Mouse (Mus musculus) hindbrain, embryonic 12.5 days (tissue): ENCODE measurements around the gene Slc7a11. TPM values are rescaled to one million over a fixed set of nuclear protein-coding genes. Genes with fewer than 3 reads are reported as not detected.

Experiments used
- ATAC-seq: fragments of 200-750 bp; cut with Nextera tagmentation; 2 replicates; pipeline ENCODE4 v1.8.0; 2017; ENCODE audit warnings: moderate TSS enrichment; ENCODE audit not compliant: low FRiP score
- H3K27ac ChIP-seq: fragments of 300-500 bp; sonication (generic); 2 replicates; pipeline ENCODE4 v1.5.1; 2016; ENCODE audit warnings: mild to moderate bottlenecking
- H3K27me3 ChIP-seq: fragments of 300-500 bp; sonication (generic); 2 replicates; pipeline ENCODE4 v1.6.1; 2016; ENCODE audit warnings: mild to moderate bottlenecking
- H3K36me3 ChIP-seq: fragments of 300-500 bp; sonication (generic); 2 replicates; pipeline ENCODE4 v1.6.1; 2016; ENCODE audit warnings: mild to moderate bottlenecking
- H3K4me1 ChIP-seq: fragments of 300-500 bp; sonication (generic); 2 replicates; pipeline ENCODE4 v1.6.1; 2016
- H3K4me2 ChIP-seq: fragments of 300-500 bp; sonication (generic); replicated peaks from 2 replicates; pipeline ENCODE4 v1.6.1; 2016; ENCODE audit warnings: mild to moderate bottlenecking
- H3K4me3 ChIP-seq: fragments of 300-500 bp; sonication (generic); 2 replicates; pipeline ENCODE4 v1.5.1; 2016; ENCODE audit warnings: mild to moderate bottlenecking
- H3K9ac ChIP-seq: fragments of 300-500 bp; sonication (generic); 2 replicates; pipeline ENCODE4 v1.6.1; 2016; ENCODE audit warnings: mild to moderate bottlenecking, moderate library complexity
- H3K9me3 ChIP-seq: fragments of 300-500 bp; sonication (generic); replicated peaks from 2 replicates; pipeline ENCODE4 v1.6.1; 2016; ENCODE audit warnings: mild to moderate bottlenecking
- WGBS: fragments of 180-500 bp; shearing (Covaris S2); methylation state at CpG from one replicate; pipeline ENCODE4 v1.1.7; 2016; 5-methylcytosine and 5-hydroxymethylcytosine counted together
- polyA plus RNA-seq: library from polyadenylated mRNA; unstranded; fragments of >200 nt; fragmentation: Nextera tagmentation; extraction: Ambion mirVana; gene quantifications from 2 replicates; pipeline ENCODE4 v1.2.1, GENCODE M21; 2016

The Slc7a11 gene
- polyA plus RNA-seq: 1.3 and 1.6 TPM in 2 replicates

DNA sequence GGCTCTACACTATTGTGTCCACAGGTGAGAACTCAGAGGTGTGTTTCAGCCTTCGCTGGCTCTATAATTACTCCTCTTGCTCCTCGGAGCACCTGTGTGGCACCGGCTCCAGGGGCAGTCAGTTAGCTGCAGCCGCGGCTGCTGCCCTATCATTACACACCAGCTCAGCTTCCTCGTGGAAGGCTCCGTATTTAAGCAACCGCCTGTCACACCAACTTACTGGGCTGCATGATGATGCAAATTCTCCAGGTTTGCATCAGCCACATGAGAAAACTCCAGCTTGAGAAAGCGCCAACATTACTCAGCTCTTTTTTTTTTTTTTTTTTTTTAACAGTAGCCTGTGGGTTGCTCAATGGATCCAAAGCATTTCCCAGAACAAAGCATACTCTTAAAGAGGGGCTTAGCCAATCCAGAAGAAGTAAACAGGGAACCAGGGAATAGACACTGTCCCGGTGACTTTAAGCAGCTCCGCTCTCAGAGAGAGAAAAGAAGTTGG, at the start of gene Slc7a11:
Gene Slc7a11, minus strand, starts transcription at position 194 of the 496 bp plus-strand sequence.
- H3K4me3 ChIP-seq: peak within 1 kb of the TSS; percentile 28
- peak; percentile 77 for ATAC-seq
- H3K27ac ChIP-seq: no peak within 1 kb of the TSS
- H3K9me3 ChIP-seq: no peaks in the 10 kb centered on the region
- H3K27me3 ChIP-seq: peaks cover 3% of the 10 kb centered on the region; the same call in 1 of the 2 replicates
- H3K4me2 ChIP-seq: peak within 1 kb of the TSS; percentile 57
- peaks cover 7% of the 10 kb centered on the region for H3K4me1 ChIP-seq
- H3K36me3 ChIP-seq: no peaks in the 10 kb centered on the region
- peak within 1 kb of the TSS; percentile 27; the same call in 1 of the 2 replicates for H3K9ac ChIP-seq
- 4% methylated on average over 11 of the region's 11 CpGs for WGBS

DNA sequence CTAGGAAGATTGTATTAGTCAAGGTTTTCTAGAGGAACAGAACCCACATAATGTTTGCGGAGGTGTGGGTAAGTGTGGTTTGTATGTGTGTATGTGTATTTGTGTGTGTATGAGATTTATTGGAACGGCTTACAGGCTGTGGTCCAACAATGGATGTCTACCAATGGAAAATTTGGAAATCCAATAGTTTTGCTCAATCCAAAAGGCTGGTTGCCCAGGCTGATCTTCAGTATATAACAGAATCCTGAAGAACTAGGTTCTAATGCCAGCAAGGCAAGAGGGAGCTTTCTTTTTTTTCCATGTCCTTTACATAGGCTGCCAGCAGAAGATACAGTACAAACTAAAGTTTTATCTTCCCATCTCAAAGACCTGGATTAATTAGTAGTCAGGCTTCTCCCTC, 48.3 kb upstream of the Slc7a11 start:
- 95% methylated on average over 2 of the region's 2 CpGs for WGBS
- H3K36me3 ChIP-seq: no peaks in the 10 kb centered on the region
- H3K27me3 ChIP-seq: no peaks in the 10 kb centered on the region
- H3K27ac ChIP-seq: no peak overlapping the region
- no peak overlapping the region for H3K9ac ChIP-seq
- no peak for ATAC-seq
- H3K9me3 ChIP-seq: no peaks in the 10 kb centered on the region; the same call in 1 of the 2 replicates
- no peak overlapping the region for H3K4me2 ChIP-seq
- no peaks in the 10 kb centered on the region for H3K4me1 ChIP-seq
- no peak overlapping the region for H3K4me3 ChIP-seq

DNA sequence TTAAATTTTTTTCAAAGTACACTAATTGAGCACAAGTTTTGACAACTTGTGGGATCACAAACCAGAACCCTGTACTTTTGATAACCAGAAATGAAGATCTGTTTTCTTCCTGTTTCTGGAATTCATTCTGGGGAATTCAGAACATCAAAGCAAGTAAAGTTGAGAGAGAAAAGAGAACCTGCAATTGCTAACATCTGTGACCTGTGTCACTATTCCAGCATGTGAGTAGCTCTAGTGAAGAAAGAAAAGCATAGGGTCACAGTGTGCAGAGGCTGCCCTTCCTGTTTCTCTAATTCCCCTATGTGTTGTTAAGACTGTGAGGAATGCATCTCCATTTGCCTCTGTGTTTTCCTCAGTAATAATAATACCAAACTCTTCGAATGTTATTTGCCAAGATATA, 40.7 kb upstream of the Slc7a11 start:
- no peak overlapping the region for H3K4me2 ChIP-seq
- H3K9me3 ChIP-seq: no peaks in the 10 kb centered on the region
- 58% methylated on average over 1 of the region's 1 CpGs for WGBS
- no peaks in the 10 kb centered on the region for H3K36me3 ChIP-seq
- no peaks in the 10 kb centered on the region for H3K4me1 ChIP-seq
- H3K27me3 ChIP-seq: no peaks in the 10 kb centered on the region
- no peak overlapping the region for H3K27ac ChIP-seq
- no peak overlapping the region for H3K9ac ChIP-seq
- no peak overlapping the region for H3K4me3 ChIP-seq
- ATAC-seq: no peak

DNA sequence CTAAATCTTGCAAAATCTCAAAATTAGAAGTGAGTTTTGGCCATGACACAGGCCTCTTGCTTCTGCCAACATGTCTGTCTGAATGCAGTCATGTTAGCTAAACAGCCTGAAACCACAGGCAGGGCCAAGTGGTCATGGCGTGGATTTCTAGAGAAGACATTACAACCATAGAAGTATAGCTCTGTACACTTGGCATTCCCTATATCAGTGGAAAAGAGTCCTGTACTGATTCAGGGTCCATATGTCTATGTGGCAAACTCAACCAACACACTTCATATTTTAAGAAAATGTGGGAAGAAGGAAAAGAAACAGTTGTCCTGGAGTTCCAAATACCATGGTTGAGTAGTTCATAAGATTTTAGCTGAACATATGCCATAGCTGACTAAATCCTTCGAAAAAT, 18.8 kb upstream of the Slc7a11 start:
- Histone ChIP-seq H3K4me3 (no peak overlapping the region), H3K4me1 (no peaks in the 10 kb centered on the region), H3K36me3 (no peaks in the 10 kb centered on the region), H3K27ac (no peak overlapping the region), H3K9me3 (no peaks in the 10 kb centered on the region), H3K9ac (no peak overlapping the region), H3K4me2 (no peak overlapping the region), H3K27me3 (0 out of 2 replicates have a peak, but pooled peaks cover 6% of the 10 kb centered on the region)
- ATAC-seq: no peak
- 88% methylated on average over 2 of the region's 2 CpGs for WGBS

DNA sequence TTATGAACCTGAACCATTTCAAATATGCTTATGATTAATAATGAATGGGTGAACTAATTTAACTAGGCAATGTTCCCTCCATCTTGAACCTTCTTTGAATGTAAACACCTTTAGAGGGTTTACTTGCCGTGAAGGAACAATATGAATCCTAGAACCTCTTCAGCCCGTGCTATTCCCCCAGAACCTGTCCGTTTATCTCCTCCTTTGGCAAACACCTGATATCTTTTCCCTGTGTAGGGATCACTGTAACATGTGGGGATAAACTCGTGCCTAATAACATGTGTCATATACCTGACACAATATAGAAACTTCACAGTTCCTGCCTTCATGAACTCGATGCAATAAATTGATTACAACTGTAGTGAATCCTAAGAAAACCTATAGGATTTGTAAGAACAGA, 13.7 kb upstream of the Slc7a11 start:
- Histone ChIP-seq H3K4me3 (no peak overlapping the region), H3K4me1 (no peaks in the 10 kb centered on the region), H3K36me3 (no peaks in the 10 kb centered on the region), H3K4me2 (no peak overlapping the region), H3K9ac (no peak overlapping the region), H3K9me3 (no peaks in the 10 kb centered on the region), H3K27me3 (0 out of 2 replicates have a peak, but pooled peaks cover 6% of the 10 kb centered on the region), H3K27ac (no peak overlapping the region)
- WGBS: 89% methylated on average over 5 of the region's 5 CpGs
- no peak for ATAC-seq

DNA sequence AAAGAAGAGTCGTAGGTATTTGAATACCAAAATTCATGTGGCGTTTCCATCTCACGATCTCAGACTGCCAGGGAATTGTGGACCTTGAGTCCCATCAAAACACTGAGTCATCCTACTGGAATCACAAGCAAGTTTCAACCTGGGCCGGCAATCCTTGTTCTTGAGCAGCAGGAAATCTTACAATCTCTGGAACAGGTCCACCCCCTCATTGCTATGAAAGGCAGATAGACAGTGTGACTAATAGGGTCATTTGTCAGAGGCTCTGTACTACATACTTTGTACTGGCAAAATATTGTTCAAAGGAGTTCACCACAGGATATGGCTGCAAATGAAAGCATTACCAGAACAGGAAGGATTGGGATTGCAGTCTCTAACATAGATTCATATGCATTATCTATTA, 13.2 kb upstream of the Slc7a11 start:
- 72% methylated on average over 4 of the region's 4 CpGs for WGBS
- H3K9me3 ChIP-seq: no peaks in the 10 kb centered on the region
- no peak overlapping the region for H3K9ac ChIP-seq
- no peaks in the 10 kb centered on the region for H3K4me1 ChIP-seq
- H3K27me3 ChIP-seq: 0 out of 2 replicates have a peak, but pooled peaks cover 6% of the 10 kb centered on the region
- no peak overlapping the region for H3K4me2 ChIP-seq
- H3K27ac ChIP-seq: no peak overlapping the region
- H3K4me3 ChIP-seq: no peak overlapping the region
- ATAC-seq: no peak
- no peaks in the 10 kb centered on the region for H3K36me3 ChIP-seq

DNA sequence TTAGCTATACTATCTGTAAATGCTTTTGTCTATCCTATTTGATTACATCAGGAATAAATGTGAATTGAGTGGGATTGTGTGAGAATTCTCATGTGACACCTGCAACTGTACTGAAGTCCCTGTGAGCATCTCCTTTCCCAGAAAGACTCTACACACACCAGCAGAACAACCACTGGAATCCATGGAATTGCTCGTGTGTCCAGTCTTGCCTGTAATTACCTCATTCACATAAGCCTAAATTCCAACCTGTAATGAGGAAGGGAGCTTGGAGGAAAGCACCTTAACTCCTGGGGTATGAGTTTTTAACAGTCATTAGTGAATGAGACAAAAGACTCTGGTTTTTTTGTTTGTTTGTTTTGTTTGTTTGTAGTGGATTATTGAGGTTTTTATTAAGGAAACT, 12.6 kb upstream of the Slc7a11 start:
- H3K9me3 ChIP-seq: no peaks in the 10 kb centered on the region
- H3K36me3 ChIP-seq: no peaks in the 10 kb centered on the region
- H3K4me3 ChIP-seq: no peak overlapping the region
- H3K4me1 ChIP-seq: no peaks in the 10 kb centered on the region
- H3K27ac ChIP-seq: no peak overlapping the region
- no peak overlapping the region for H3K9ac ChIP-seq
- H3K27me3 ChIP-seq: 0 out of 2 replicates have a peak, but pooled peaks cover 6% of the 10 kb centered on the region
- ATAC-seq: no peak
- H3K4me2 ChIP-seq: no peak overlapping the region
- WGBS: 79% methylated on average over 1 of the region's 1 CpGs

DNA sequence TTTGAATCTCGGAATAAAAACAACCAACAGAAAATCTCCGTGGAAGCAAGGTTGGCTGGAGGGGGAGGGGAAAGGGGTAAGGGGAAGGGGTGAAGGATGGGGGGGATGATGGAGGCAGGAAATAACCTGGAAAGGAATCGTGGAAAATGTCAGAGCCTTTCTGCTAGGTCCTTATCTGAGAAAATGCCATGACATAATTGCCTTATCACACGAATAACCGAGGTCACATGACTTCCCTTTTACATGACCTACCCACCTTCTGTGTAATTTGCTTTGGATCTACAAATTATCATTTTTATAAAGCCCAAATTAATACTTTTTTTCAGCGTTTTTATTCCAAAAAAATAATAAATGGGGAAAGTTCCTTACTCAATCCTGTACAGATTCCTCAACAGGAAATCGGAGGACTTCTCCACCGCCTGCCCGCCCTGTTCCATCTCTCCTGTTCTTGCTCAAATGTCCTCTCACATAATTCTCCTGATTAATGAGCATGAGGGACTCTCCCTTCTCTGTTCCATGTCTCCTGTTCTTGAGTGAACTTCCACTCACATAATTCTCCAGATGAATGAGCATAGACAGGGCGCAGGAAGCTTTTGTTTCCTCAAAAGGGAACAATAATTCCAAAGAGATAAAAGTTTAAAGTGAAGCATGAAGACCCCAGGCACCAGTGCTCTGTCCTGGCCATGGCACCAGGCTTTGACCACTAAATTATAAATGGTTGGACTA, 1.8 kb upstream of the Slc7a11 start:
- no peak overlapping the region for H3K4me3 ChIP-seq
- no peak overlapping the region for H3K27ac ChIP-seq
- H3K4me2 ChIP-seq: no peak overlapping the region
- peaks cover 7% of the 10 kb centered on the region for H3K4me1 ChIP-seq
- peaks cover 3% of the 10 kb centered on the region; the same call in 1 of the 2 replicates for H3K27me3 ChIP-seq
- H3K9ac ChIP-seq: no peak overlapping the region
- 69% methylated on average over 10 of the region's 10 CpGs for WGBS
- no peaks in the 10 kb centered on the region for H3K36me3 ChIP-seq
- no peaks in the 10 kb centered on the region for H3K9me3 ChIP-seq
- no peak for ATAC-seq

DNA sequence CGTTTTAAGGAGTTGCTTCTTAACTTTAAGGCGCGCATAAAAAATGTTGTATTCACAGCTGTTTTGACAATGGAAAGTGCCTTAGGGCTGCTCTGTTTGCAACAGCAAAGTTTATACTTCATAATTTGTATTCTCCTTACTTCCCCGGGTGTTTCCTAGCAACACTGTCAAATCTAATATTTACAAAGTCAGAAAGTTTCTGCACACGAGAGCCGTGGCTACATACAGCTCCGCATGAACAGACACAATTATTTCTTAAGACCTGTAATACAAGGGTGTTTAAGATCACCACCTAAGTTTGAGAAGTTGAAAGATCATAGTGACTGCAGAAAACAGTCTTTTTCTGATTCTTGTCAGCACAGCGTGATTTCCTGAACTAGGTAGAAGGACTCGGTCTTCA, 528 bp upstream of the Slc7a11 start:
- Histone ChIP-seq H3K27me3 (peaks cover 3% of the 10 kb centered on the region; the same call in 1 of the 2 replicates), H3K9ac (no peak overlapping the region), H3K36me3 (no peaks in the 10 kb centered on the region), H3K4me3 (peak overlapping the region; percentile 28), H3K27ac (no peak overlapping the region), H3K4me1 (peaks cover 7% of the 10 kb centered on the region), H3K4me2 (peak overlapping the region; percentile 57), H3K9me3 (no peaks in the 10 kb centered on the region)
- 22% methylated on average over 9 of the region's 9 CpGs for WGBS
- ATAC-seq: no peak

DNA sequence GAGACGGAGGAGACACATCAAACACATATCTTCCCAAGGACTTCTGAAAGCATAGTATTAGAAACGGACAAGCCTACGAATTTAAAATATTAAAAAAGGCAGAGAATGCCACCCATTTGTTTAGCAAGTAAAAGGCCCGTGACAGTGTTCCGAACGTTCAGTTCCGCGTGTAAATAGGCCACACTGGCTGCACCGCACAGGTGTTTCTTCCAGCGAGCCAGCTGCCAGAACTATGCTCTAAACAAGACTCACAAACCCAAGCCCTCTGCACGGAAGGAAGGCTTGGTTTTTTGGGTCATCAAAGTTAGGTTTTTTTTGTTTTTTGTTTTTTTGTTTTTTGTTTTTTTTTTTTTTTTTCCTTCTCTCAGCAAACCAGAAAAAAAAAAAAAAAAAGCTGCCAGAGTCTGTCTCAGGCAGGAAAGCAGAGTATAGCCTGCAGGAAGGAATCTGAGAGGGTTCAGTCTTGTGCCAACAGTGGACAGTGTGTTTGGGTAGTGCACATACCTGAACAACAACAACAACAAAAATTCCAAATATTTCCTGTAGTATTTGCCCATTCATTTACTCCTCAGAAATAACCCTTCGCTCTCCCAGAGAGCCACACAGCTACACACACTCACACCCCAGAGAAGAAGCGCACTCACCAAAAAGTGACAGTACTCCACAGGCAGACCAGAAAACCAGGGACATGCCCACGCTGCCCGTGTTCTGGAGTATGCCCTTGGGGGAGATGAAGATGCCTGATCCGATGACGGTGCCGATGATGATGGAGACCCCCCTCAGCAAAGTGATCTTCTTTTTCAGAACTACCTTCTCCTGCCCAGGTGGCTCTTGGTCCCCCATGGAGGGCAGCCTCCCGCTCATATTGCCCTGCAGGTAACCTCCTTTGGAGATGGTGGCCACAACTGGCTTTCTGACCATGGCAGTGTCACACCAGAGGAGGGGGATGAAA, 797 bp downstream of the Slc7a11 start:
- no peak overlapping the region for H3K27ac ChIP-seq
- WGBS: 72% methylated on average over 19 of the region's 19 CpGs
- no peaks in the 10 kb centered on the region for H3K36me3 ChIP-seq
- H3K4me3 ChIP-seq: 0 out of 2 replicates have a peak overlapping the region, but pooled peaks have one; percentile 28
- no peaks in the 10 kb centered on the region for H3K9me3 ChIP-seq
- peak; percentile 38 for ATAC-seq
- peaks cover 7% of the 10 kb centered on the region for H3K4me1 ChIP-seq
- peaks cover 3% of the 10 kb centered on the region; the same call in 1 of the 2 replicates for H3K27me3 ChIP-seq
- H3K9ac ChIP-seq: 0 out of 2 replicates have a peak overlapping the region, but pooled peaks have one; percentile 27
- peak overlapping the region; percentile 57 for H3K4me2 ChIP-seq

DNA sequence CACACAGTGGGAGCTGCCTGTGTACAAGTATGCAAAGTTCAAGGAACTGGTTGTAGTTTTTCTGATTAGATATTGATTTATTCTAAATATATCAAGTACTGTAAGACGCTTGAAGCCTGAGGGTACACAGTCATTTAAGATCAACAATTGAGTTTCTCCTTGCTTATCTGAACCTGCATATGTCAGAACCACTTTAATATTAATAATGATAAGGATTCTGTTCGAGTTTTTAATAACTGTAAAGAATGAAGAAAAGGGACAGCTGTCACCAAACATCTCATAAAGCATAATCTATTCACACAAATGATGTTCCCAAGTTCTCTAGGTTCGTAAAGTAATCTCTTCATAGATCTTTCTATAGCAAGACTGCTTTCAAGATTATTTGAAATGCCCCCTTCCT, 2.1 kb downstream of the Slc7a11 start:
- H3K9me3 ChIP-seq: no peaks in the 10 kb centered on the region
- ATAC-seq: no peak
- H3K4me3 ChIP-seq: no peak overlapping the region
- WGBS: 85% methylated on average over 3 of the region's 3 CpGs
- H3K27ac ChIP-seq: no peak overlapping the region
- H3K4me2 ChIP-seq: no peak overlapping the region
- no peak overlapping the region for H3K9ac ChIP-seq
- H3K36me3 ChIP-seq: no peaks in the 10 kb centered on the region
- H3K4me1 ChIP-seq: peaks cover 7% of the 10 kb centered on the region
- peaks cover 3% of the 10 kb centered on the region; the same call in 1 of the 2 replicates for H3K27me3 ChIP-seq

DNA sequence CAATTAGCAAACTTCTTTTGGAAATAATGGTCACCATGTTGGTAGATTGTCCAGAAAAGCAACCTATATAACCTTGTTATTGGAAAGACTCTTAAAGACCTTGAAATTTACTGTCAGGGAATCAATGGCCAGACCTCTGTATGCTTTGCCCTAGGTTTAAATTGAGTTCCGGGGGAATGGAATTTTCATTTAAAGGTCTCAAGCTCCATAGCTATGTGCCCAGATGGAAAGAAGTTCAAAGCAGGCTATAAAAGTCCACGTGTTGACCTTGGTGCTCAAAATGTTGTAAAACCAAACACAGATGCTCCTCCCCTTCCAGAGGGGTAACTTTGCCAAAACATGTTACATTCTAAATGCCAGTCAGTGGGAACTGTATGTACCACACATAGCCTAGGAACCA, 3.0 kb downstream of the Slc7a11 start:
- Histone ChIP-seq H3K4me3 (no peak overlapping the region), H3K27ac (no peak overlapping the region), H3K27me3 (peaks cover 3% of the 10 kb centered on the region; the same call in 1 of the 2 replicates), H3K4me2 (no peak overlapping the region), H3K4me1 (peaks cover 7% of the 10 kb centered on the region), H3K9ac (no peak overlapping the region), H3K9me3 (no peaks in the 10 kb centered on the region), H3K36me3 (no peaks in the 10 kb centered on the region)
- 79% methylated on average over 2 of the region's 2 CpGs for WGBS
- no peak for ATAC-seq
